Mouse (Mus musculus) left cerebral cortex, postnatal 4 days (tissue): ENCODE data around the gene Tspan31. TPM values are rescaled to one million over a fixed set of nuclear protein-coding genes. Genes with fewer than 3 reads are reported as not detected.

Experiments
- DNase-seq: peaks from one replicate; pipeline ENCODE4 v3.0.0-alpha.2; 2022
- intact Hi-C: fragments of 180-260 bp; cut with DNase I; formaldehyde crosslinking; loops from one replicate; pipeline ENCODE4 v1.15.1; 2025
- total RNA-seq, 2 experiments: library from RNA; stranded (reverse); gene quantifications; 2 replicates each; pipeline ENCODE4 v1.2.3; 2021

Gene Tspan31
- total RNA-seq: 10 to 100 TPM; 49.9 to 54.4 TPM

DNA sequence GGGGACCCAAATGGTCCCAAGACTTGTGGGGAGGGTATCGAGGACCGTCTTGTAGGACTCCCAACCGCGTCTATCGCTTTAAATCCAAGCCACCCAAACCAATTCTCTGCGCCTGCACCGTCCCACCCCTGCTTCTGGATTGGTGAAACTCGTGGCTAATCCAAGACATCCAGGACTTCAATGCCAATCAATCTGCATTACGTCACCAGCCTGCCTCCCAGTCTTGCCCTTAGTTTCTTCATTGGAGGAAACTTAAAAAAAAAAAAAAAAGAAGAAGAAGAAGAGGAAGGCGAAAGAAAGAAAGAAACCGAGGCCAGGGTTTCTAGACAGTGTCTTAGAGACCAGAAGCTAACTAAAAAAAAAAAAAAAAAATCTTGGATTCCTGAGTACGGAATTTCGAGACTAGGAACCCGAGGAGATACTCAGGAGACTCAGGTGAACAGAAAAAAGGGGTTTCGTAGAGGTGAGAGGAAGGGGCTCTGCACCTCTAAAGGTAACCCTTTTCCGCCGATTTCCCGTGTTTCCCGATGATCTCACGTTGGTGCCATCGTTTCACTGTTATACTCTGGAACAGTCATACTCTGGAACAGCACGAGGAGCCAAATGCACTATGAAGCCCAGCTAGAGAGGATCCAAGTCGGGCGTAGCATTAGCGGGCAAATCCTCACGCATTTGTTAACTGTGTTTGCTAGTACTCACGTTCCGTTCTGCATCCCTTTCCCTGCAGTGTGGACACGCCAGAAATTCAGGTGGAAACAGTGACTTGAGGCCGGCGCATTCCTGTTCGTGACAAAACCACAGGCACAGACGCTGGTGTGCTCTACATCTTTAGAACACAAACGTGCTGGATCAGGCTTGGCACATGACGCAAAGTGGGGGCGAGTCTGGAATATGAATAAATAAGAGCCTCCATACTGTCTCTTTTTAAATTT, at the start of gene Tspan31:
Gene Tspan31 (minus strand): TSS at position 75 of the 932 bp plus-strand sequence.
- DNase-seq: peak; percentile 89
- intact Hi-C loops: no loop called here

DNA sequence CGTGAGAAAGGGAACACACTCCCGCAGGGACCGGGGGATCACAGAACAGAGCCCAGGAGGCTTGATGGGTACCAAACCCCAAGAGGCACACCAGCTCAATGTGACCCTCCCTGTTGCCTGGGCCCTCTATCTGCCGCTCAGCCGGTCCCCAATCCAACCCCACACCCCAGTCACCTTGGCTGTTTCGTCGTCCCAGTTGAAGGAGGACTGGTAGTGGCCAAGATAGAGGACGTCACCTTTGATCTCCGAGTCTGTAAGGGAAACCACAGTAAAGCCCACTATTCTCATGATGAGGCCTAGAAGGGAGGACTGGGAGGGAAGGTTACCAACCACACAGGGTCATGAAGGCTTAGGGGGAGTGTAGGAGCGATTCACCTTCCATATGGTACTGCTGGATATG, 49.2 kb upstream of the Tspan31 start:
- intact Hi-C loops: no loop called here
- no peak for DNase-seq

DNA sequence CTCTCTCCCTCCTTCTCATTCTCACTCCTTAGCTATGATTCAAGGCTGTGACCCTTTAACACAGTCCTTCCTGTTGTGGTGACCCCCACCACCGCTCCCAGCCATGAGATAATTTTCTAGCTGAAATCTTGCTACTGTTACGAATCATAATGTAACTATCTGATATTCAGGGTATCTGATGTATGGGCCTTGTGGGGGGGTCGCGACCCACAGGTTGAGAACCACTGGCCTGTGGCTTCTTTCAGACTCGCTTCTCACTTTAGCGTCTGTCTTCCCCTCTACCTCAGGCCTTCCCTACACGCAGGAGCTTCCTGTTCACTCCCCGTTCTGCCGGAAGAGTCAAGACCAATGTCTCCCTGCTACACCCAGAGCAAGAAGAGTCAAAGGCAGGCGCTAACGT, 48.4 kb upstream of the Tspan31 start:
- no peak for DNase-seq
- intact Hi-C loops: no loop called here

DNA sequence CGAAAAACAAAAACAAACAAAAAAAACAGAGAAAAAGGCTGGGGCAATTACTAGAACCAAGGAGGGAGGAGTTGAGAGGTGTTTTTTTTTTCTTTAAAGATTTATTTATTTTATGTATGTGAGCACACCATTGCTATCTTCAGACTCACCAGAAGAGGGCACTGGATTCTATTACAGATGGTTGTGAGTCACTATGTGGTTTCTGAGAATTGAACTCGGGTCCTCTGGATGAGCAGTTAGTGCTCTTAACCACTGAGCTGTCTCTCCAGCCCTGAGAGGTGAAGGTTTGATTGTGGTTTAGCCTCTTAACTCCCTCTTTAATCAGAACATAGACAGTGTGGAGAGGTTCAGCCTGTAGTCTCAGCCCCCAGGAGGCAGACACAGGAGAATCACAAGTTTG, 45.0 kb upstream of the Tspan31 start:
- DNase-seq: no peak
- intact Hi-C loops: no loop called here

DNA sequence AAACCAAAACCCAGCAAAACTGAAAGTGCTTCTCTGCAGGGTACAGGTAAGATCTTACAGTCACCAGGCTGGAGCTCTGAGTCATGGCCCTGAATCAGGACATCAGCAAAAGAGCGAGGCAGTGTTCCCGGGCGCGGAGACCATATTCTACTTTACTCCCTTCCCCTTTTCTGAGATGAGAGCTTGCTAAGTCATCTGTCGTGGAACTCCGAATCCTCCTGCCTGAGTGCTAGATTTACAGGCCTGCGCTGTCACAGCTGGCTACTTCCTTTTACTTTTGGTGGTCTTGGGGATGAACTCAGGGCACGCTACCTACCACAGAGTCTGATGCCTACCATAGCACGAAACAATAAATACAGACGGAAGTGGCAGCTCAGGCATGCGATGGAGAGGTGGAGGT, 44.3 kb upstream of the Tspan31 start:
- intact Hi-C loops: no loop called here
- DNase-seq: no peak

DNA sequence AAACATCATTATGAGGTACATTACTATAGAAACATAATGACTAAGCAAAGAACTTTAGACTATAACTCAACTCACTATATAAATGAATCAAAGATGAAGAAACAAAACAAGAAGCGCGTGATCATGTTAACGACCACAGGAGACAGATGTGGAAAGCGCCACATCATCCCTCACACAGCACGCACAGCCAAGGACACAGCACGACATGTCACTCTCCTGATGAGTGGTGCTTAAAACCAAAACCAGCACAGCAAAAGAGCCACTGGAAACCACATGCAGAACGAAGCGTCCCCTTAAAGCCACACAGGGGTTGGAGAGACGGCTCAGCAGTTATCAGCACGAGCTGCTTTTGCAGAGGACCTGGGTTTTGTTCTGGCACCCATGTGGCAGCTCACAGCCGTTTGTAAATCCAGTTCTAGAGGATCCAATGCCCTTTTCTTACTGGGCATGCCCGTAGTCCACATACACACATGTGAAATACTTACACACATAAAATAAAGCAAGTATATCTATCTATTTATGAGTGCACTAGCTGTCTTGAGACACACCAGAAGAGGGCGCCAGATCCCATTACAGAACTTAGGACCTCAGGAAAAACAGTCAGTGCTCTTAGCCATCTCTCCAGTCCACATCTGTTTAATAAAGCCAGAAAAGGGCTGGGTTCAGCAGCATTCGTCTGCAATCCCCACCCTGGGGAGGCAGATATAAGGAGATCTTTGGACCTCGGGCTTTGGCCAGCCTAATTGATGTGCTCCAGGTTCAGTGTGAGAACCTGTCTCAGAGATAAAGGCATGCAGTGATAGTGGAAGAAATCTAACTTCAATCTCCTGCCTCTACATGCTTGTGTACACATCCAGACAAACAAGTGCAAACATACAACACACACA, 41.2 kb upstream of the Tspan31 start:
- DNase-seq: no peak
- intact Hi-C loops: no loop called here

DNA sequence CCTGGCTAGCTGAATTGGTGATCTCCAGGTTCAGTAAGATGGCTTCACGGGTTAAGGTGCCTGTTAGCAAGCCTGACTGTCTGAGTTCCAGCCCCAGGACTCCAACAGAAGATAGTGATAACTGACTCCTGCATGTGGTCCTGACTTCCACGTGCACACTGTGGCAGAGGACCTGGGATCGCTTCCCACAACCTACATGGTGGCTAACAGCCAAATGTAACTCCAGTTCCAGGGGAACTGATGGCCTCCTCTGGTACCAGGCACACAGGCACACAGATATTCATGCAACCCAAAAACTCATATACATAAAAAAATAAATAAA, 38.2 kb upstream of the Tspan31 start:
- intact Hi-C loops: no loop called here
- DNase-seq: no peak

DNA sequence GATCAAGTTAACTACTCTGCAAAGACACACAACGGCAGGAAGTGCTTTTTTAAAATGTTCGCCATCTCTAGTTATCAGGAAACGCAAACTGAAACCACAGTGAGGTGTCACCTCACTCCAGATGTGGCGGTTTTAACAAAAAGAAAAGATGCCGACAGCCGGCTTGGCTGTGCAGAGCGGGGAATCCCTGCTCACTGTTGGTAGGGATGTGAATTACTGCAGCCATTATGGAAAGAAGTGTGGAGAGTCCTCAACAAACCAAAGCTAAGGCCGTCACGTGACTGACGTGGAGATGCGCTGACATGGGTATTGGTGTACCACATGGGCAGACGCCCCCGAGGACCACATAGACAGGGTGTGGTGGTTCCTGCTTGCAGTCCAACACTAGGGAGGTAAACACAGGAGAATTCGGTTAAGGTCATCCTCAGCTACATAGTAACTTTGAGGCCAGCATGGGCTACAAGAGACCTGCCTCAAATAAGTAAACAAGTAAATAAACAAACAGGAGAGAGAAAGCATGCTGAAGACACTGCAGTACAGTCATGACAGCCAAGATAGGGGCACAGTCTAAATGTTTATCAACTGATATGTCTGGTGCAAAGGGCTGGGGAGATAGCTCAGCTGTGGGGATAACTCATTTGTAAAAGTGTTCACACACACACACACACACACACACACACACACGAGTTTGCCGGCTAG, 37.6 kb upstream of the Tspan31 start:
- no peak for DNase-seq
- intact Hi-C loops: no loop called here

DNA sequence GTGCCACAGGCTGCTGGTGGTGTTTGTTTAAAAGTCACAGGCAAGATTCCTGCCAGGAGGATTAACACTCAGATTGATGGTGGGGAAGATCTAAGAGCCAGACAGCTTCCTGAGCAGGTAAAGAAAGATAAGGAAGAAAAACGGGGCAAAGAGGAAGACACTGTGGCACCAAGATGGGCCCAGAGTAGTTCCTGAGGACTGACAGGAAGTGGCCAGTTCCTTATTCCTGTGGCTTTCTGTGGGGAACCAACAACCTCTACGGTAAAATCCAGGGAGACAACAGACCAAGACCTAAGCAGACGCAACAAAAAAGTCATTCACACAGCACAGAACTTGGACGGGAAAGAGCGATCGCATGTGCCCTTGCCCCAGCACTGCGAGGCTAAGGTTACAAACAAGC, 33.6 kb upstream of the Tspan31 start:
- intact Hi-C loops: no loop called here

DNA sequence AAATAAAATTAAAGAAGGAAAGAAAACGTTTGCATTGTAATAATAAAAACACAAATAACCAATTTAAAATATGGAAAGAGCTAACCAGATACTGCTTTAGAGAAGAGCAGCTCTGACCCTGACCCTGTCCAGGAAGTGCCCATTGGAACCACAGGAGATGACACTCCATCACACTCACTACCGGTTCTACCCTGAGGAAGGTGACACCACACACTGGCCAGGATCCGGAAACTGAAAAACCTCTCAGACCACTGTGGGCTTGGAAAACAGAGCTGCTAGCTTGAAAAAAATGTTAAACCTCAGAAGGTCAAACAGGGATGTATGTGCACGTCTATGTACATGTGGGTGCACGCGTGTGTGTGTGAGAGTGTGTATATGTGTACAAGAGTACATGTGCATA, 31.1 kb upstream of the Tspan31 start:
- intact Hi-C loops: no loop called here
- no peak for DNase-seq

More for the DNA sequence above, 33.6 kb upstream of the Tspan31 start:
- no peak for DNase-seq

DNA sequence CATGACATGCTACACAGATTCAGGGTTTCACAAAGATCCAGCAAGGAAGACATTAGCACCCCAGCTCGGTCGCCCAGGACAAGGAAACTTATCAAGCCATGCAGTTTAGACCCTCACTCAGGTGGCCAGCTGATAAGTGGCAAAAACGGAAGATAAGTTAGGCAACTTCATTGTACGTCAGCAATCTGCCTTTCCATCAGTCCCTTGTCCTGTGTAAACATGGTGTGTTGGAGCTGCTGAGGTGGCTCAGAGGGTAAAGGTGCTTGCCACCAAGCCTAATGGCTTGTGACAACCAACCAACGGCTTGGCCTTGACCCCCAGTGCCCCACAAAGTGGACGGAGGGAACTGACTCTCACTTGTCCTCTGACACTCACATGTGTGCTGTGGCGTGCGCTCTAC, 30.4 kb upstream of the Tspan31 start:
- DNase-seq: no peak
- intact Hi-C loops: no loop called here

DNA sequence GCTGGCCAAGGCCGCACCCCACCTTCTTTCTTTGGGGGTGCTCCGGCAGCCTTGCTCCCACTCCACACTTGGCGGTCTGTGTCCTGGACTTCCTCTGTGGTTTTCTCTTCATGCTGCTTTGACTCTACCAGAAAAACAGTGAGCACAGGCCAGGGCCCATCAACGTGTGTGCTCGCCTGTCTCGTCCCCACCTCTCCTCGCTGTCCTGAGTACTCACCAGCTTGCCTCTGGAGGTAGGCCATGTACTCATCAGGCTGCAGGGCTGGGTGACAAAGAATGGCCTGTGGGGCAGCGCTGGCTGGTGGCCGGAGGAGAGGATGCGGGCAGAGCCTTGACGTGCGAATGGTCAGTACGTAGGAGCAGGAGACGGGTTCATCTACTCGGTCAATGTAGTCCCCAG, 29.8 kb upstream of the Tspan31 start:
- intact Hi-C loops: no loop called here
- no peak for DNase-seq

DNA sequence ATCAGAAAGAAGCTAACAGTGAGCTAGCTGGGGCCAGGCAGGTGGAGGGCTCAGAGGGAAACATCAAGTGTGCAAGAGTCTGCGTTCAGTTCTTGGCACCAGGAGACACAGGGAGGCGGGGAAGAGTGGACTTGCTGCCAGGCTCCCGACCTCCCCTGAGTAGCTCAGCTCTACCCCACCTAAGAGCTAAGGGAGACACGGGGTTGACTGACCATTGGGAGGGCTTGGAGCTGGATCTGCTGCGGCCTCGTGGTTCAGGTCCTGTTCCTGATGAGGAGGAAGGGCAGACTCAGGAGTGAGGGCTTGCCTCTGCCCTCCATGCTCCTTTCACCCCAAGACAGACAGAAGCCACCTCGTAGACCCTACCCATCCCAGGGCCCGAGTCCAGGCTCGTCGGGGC, 29.1 kb upstream of the Tspan31 start:
- intact Hi-C loops: no loop called here
- DNase-seq: no peak

DNA sequence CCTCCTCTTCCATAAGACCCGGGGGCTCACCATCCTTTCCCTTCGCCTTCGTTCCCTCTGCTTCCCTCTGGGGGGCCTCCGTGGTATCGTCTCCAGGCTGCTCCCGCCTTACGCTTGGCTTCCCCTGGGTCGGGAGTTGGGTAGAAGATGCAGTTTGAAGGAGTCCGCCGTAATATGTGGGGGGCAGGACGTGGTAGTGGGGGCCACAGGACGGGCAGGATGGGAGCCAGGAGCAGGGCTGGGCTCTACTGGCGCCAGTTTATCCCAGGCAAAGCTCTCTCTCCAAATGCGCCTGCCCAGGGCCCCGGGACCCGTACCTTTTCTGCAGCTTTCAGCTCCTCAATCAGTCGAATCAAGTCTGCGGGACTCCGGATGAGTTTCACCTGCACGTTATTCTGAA, 28.4 kb upstream of the Tspan31 start:
- no peak for DNase-seq
- intact Hi-C loops: no loop called here

DNA sequence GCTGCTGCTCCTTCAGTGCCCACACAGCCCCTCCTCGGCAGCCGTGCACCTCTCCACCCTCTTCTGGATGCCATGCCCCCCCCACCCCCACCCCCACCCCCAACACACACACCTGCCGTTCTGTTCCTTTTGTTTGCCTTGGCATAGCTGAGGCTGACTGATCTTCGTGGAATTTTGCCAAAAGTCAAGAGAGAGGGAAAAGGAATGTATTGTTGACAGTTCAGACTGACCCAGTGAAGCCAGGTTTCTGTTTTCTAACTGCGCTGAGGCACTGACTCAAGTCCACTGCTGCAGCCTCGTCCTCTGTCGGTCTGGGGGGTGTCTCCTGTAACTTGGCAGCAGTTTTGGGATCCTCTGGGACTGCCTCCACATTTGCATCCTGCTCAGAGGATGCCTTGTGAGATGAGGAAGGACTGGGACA, 24.3 kb upstream of the Tspan31 start:
- intact Hi-C loops: no loop called here
- DNase-seq: no peak

DNA sequence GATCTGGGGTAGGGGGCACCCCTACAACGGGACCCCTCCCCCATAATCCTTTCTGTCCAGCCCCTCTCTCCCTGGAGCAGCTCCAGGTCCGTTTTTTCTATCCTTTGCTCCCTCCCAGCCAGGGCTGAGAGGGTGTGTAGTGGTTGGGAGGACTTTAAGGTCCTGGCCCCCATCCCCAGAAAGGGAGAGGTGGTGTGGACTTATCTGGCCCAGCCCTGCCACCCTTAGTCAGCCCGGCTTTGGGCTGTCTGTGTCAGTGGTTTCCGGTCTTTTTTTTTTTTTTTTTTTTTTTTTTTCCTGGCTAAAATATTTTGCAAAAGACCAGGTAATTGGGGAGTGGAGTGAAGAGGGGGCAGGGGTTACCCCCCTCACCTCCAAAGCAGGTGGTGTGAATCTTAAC, 22.7 kb upstream of the Tspan31 start:
- no peak for DNase-seq
- intact Hi-C loops: no loop called here

DNA sequence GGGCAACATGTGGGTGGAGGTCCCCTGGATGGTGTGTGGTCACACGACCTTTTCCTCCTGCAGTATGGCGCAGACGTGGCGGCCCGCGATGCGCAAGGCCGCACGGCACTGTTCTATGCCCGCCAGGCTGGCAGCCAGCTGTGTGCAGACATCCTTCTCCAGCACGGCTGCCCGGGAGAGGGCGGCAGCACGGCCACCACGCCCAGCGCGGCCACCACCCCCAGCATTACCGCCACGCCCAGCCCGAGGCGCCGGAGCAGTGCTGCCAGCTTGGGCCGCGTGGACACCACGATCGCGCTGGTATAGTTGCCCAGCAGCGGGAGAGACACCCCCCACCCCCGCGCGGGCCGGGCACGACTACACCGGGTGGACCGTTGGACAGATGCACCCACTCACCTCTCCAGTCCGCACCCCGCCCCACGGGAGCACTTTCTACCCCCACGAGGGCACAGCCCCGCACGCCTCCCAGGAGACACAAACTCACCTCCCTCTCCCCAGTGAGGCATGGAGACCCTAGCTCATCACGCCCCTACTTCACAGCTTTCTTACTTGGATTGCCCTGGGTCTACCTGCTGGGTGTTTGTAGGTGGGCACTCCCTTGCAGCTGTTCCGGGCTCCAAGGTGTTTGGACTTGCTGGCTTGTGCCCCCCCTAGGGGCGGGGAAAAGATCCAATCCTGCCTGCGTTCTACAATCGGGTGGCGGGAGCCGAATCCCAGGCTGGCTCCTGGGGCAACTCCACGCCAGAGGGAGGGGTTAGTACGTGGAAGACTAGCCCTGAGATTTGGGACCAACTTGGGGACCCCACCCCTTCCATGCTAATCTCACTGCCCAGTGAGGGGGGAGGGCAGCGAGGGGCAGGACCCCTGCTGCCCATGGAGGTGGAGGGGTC, 21.7 kb upstream of the Tspan31 start:
- DNase-seq: peak; percentile 55
- intact Hi-C loops: no loop called here

DNA sequence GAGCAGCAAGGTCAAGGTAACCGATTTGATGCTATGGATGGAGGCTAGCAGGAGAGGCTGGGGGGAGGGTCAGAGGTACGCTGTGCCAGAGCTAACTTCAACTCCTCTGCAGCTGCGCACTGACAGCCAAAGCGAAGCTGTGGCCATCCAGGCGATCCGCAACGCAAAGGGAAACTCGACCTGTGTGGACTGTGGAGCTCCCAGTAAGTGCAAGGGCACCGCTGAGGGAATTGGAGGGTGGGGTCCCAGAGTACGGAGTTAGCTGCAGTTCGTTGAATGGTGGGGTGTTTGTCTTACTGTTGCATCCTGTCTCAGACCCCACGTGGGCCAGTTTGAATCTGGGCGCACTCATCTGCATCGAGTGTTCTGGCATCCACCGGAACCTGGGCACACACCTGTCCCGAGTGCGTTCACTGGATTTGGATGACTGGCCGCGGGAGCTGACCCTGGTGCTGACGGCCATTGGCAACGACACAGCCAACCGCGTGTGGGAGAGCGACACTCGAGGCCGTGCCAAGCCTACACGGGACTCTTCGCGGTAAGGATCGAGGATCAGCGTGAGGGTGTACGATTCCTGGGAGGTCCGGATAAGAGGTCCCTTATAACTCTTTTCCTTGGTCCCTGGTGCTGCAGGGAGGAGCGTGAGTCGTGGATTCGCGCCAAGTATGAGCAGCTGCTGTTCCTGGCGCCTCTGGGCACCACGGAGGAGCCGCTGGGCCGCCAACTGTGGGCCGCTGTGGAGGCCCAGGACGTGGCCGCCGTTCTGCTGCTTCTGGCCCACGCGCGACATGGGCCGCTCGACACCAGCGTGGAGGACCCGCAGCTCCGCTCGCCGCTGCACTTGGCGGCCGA, 20.7 kb upstream of the Tspan31 start:
- peak; percentile 72 for DNase-seq
- intact Hi-C loops: no loop called here

DNA sequence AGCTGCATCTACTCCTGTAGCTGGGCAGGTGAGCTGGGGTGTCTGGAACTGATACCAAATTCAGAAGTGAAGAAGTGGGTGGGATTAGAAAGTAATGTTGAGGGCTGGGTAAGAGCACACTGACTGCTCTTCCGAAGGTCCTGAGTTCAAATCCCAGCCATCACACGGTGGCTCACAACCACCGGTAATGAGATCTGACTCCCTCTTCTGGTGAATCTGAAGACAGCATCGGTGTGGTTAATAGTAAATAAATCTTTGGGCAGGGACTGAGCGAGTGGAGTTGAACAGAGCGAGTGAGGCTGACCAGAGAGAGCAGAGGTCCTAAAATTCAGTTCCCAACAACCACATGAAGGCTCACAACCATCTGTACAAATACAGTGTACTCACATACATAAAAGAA, 15.6 kb upstream of the Tspan31 start:
- DNase-seq: no peak
- intact Hi-C loops: no loop called here
